Mouse (Mus musculus) G1E (cell line): ENCODE measurements around the gene Ubash3b. TPM values are rescaled to one million over a fixed set of nuclear protein-coding genes. Genes with fewer than 3 reads are reported as not detected.
A peak's percentile ranks its signal among the peaks of the same experiment; 100 is the strongest.

Experiments
- ATAC-seq: 2 replicates; pipeline ENCODE4 v1.8.0; 2016; ENCODE audit warnings: mild to moderate bottlenecking; ENCODE audit not compliant: insufficient number of reproducible peaks, poor library complexity, low FRiP score, severe bottlenecking; ENCODE audit errors: extremely low read depth
- DNase-seq: peaks from one replicate; pipeline ENCODE4 v3.0.0; 2012; ENCODE audit warnings: low spot score
- H3K27me3 ChIP-seq: 2 replicates; pipeline ENCODE4 v1.6.1; 2012; ENCODE audit warnings: mild to moderate bottlenecking, low read length, inconsistent platforms; ENCODE audit not compliant: insufficient read depth
- H3K36me3 ChIP-seq: replicated peaks from 2 replicates; pipeline ENCODE3; 2012; ENCODE audit warnings: mild to moderate bottlenecking, inconsistent platforms
- H3K4me1 ChIP-seq: 2 replicates; pipeline ENCODE4 v1.6.1; 2012; ENCODE audit warnings: low read depth, low read length, inconsistent platforms, mixed read lengths; ENCODE audit not compliant: insufficient read depth
- H3K4me3 ChIP-seq: 2 replicates; pipeline ENCODE4 v1.5.1; 2012; ENCODE audit warnings: low read depth, mild to moderate bottlenecking, inconsistent platforms, low read length, moderate library complexity, mixed read lengths
- H3K9me3 ChIP-seq: replicated peaks from 2 replicates; pipeline ENCODE4 v1.6.1; 2012; ENCODE audit warnings: inconsistent platforms
- CTCF ChIP-seq: IDR thresholded peaks from 2 replicates; pipeline ENCODE4 v1.5.1; 2012; ENCODE audit warnings: low read depth, low read length, inconsistent platforms, mixed read lengths
- GATA1 ChIP-seq: IDR thresholded peaks from 2 replicates; pipeline ENCODE4 v1.6.1; 2012; ENCODE audit warnings: borderline replicate concordance, low read length, inconsistent platforms, mixed read lengths
- GATA2 ChIP-seq: IDR thresholded peaks from 2 replicates; pipeline ENCODE4 v1.6.1; 2012; ENCODE audit warnings: low read depth, low read length, inconsistent platforms, borderline replicate concordance
- POLR2AphosphoS5 ChIP-seq: IDR thresholded peaks from 2 replicates; pipeline ENCODE4 v1.6.1; 2012; ENCODE audit warnings: low read depth, low read length, inconsistent platforms; ENCODE audit not compliant: insufficient replicate concordance
- TAL1 ChIP-seq: conservative IDR thresholded peaks from 2 replicates; pipeline ENCODE4 v1.6.1; 2012; ENCODE audit warnings: low read depth, low read length, inconsistent platforms, mixed read lengths
- polyA plus RNA-seq: library from polyadenylated mRNA; stranded (reverse); fragments of >175 nt; gene quantifications from 2 replicates; pipeline ENCODE4 v1.2.3, GENCODE M21; 2012
- total RNA-seq, 2 experiments: library from RNA; stranded (forward) in 1 of 2; stranded (reverse) in 1 of 2; fragments of 200-1000 nt in 1 of 2; fragments of >200 nt in 1 of 2; fragmentation: Nextera tagmentation in 1 of 2; gene quantifications; 2 replicates each; pipeline ENCODE4 v1.2.3; 2014 to 2017

The Ubash3b gene
- total and polyA plus RNA-seq, 3 experiments: 14.2 to 33.0 (median 20.9) TPM

GRCm38 (mm10) chr9:41157872-41158567, 3.5 kb downstream of the Ubash3b start:
- H3K27me3 ChIP-seq: no peaks in the 10 kb centered on the region
- peak overlapping the region; percentile 91 for H3K4me3 ChIP-seq
- DNase-seq (no peak), ATAC-seq (no peak)
- H3K9me3 ChIP-seq: no peaks in the 10 kb centered on the region
- TF ChIP-seq GATA1 (no peak), CTCF (no peak), POLR2AphosphoS5 (no peak), TAL1 (no peak), GATA2 (no peak)
- peaks cover 12% of the 10 kb centered on the region for H3K36me3 ChIP-seq
- peaks cover 66% of the 10 kb centered on the region for H3K4me1 ChIP-seq

GRCm38 (mm10) chr9:41157020-41157871, 4.3 kb downstream of the Ubash3b start:
- DNase-seq (peak; percentile 53), ATAC-seq (no peak)
- Histone ChIP-seq H3K36me3 (peaks cover 18% of the 10 kb centered on the region), H3K27me3 (no peaks in the 10 kb centered on the region), H3K4me3 (peak overlapping the region; percentile 91), H3K9me3 (no peaks in the 10 kb centered on the region), H3K4me1 (peaks cover 74% of the 10 kb centered on the region)
- TF ChIP-seq GATA2 (no peak), TAL1 (no peak), CTCF (no peak), POLR2AphosphoS5 (no peak), GATA1 (no peak)

GRCm38 (mm10) chr9:41156720-41157019, 4.8 kb downstream of the Ubash3b start:
- Histone ChIP-seq H3K27me3 (no peaks in the 10 kb centered on the region), H3K4me3 (peak overlapping the region; percentile 91), H3K9me3 (no peaks in the 10 kb centered on the region), H3K4me1 (peaks cover 75% of the 10 kb centered on the region), H3K36me3 (peaks cover 18% of the 10 kb centered on the region)
- TF ChIP-seq GATA2: no peak
- TF ChIP-seq GATA1: no peak
- no peak for TF ChIP-seq TAL1
- no peak for TF ChIP-seq CTCF
- no peak for TF ChIP-seq POLR2AphosphoS5
- DNase-seq (peak; percentile 40), ATAC-seq (no peak)

GRCm38 (mm10) chr9:41156006-41156719, 5.3 kb downstream of the Ubash3b start:
- H3K4me1 ChIP-seq: peaks cover 76% of the 10 kb centered on the region
- H3K36me3 ChIP-seq: peaks cover 22% of the 10 kb centered on the region
- no peaks in the 10 kb centered on the region for H3K27me3 ChIP-seq
- ATAC-seq: no peak
- DNase-seq: no peak
- no peak for TF ChIP-seq POLR2AphosphoS5
- TF ChIP-seq CTCF: no peak
- no peak for TF ChIP-seq GATA2
- TF ChIP-seq GATA1: no peak
- no peak for TF ChIP-seq TAL1
- no peaks in the 10 kb centered on the region for H3K9me3 ChIP-seq
- H3K4me3 ChIP-seq: peak overlapping the region; percentile 91

GRCm38 (mm10) chr9:41153979-41154378, 7.5 kb downstream of the Ubash3b start:
- no peaks in the 10 kb centered on the region for H3K27me3 ChIP-seq
- no peak overlapping the region for H3K4me3 ChIP-seq
- H3K4me1 ChIP-seq: peaks cover 82% of the 10 kb centered on the region
- H3K36me3 ChIP-seq: peaks cover 28% of the 10 kb centered on the region
- TF ChIP-seq CTCF (no peak), POLR2AphosphoS5 (no peak), GATA2 (no peak), TAL1 (no peak), GATA1 (no peak)
- no peak for DNase-seq
- H3K9me3 ChIP-seq: no peaks in the 10 kb centered on the region
- no peak for ATAC-seq

- no peaks in the 10 kb centered on the region for H3K9me3 ChIP-seq
- peak; percentile 54 for ATAC-seq
- TF ChIP-seq GATA1 (no peak), POLR2AphosphoS5 (no peak), GATA2 (no peak)
- peak overlapping the region; percentile 17; the same call in 1 of the 2 replicates for H3K4me3 ChIP-seq
- H3K36me3 ChIP-seq: peaks cover 35% of the 10 kb centered on the region
- DNase-seq: peak; percentile 35
- no peaks in the 10 kb centered on the region for H3K27me3 ChIP-seq
- H3K4me1 ChIP-seq: peaks cover 83% of the 10 kb centered on the region
Observed at GRCm38 (mm10) chr9:41153050-41153449, 8.4 kb downstream of the Ubash3b start.
